Mouse (Mus musculus) erythroblast, embryonic 14.5 days (primary cell): ENCODE results near the gene Tnip3. TPM values are rescaled to one million over a fixed set of nuclear protein-coding genes. Genes with fewer than 3 reads are reported as not detected.

ENCODE experiments used
- H3K27me3 ChIP-seq: 2 replicates; pipeline ENCODE4 v1.6.1; 2012; ENCODE audit warnings: inconsistent platforms; ENCODE audit not compliant: control insufficient read depth
- H3K36me3 ChIP-seq: 2 replicates; pipeline ENCODE4 v1.6.1; 2012; ENCODE audit warnings: mild to moderate bottlenecking, inconsistent platforms; ENCODE audit not compliant: control insufficient read depth
- H3K4me1 ChIP-seq: 2 replicates; pipeline ENCODE4 v1.6.1; 2012; ENCODE audit warnings: inconsistent platforms; ENCODE audit not compliant: control insufficient read depth
- H3K4me3 ChIP-seq: replicated peaks from 2 replicates; pipeline ENCODE3; 2012; ENCODE audit warnings: moderate library complexity, mild to moderate bottlenecking, inconsistent platforms
- H3K9me3 ChIP-seq: 2 replicates; pipeline ENCODE4 v1.6.1; 2012; ENCODE audit warnings: low read length, inconsistent platforms, mixed read lengths; ENCODE audit not compliant: control insufficient read depth
- GATA1 ChIP-seq: IDR thresholded peaks from 2 replicates; pipeline ENCODE4 v1.6.1; 2012; ENCODE audit warnings: low read length, inconsistent platforms, mixed read lengths
- TAL1 ChIP-seq: IDR thresholded peaks from 3 replicates; pipeline ENCODE4 v1.6.1; 2012; ENCODE audit warnings: low read length, inconsistent platforms, mixed read lengths
- polyA plus RNA-seq: library from polyadenylated mRNA; stranded (reverse); fragments of >175 nt; gene quantifications from 2 replicates; pipeline ENCODE4 v1.2.3, GENCODE M21; 2012

Gene Tnip3
- not detected in 2 replicates for polyA plus RNA-seq

- Histone ChIP-seq H3K4me3 (no peak within 1 kb of the TSS), H3K9me3 (no peaks in the 10 kb centered on the region), H3K4me1 (no peaks in the 10 kb centered on the region), H3K27me3 (no peaks in the 10 kb centered on the region), H3K36me3 (no peaks in the 10 kb centered on the region)
- TF ChIP-seq GATA1: no peak
- no peak for TF ChIP-seq TAL1
Observed at GRCm38 (mm10) chr6:65525192-65525591, at the start of gene Tnip3. Gene Tnip3, plus strand, starts transcription at chr6:65525313.

DNA sequence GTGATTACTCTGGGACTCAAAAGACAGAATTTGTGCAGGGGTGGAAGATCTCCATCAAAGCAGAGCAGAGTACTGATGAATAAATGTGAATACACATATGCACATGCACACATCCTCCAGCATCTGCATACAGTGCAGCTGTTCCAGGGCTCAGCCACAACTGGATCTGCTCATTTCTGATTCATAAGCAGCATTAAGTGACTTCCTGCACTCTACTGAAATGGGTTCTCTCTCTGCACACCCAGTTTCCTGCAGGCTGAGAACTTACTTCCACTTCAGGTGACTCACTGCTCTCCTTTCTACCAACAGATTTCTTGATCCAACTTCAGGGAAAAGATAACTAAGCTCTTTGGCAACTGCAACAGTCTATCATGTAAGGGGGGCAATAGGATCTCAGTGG is 26.3 kb upstream of the Tnip3 start:
- no peaks in the 10 kb centered on the region for H3K36me3 ChIP-seq
- no peak overlapping the region for H3K4me3 ChIP-seq
- no peak for TF ChIP-seq TAL1
- TF ChIP-seq GATA1: no peak
- no peaks in the 10 kb centered on the region for H3K9me3 ChIP-seq
- H3K27me3 ChIP-seq: no peaks in the 10 kb centered on the region
- no peaks in the 10 kb centered on the region for H3K4me1 ChIP-seq

DNA sequence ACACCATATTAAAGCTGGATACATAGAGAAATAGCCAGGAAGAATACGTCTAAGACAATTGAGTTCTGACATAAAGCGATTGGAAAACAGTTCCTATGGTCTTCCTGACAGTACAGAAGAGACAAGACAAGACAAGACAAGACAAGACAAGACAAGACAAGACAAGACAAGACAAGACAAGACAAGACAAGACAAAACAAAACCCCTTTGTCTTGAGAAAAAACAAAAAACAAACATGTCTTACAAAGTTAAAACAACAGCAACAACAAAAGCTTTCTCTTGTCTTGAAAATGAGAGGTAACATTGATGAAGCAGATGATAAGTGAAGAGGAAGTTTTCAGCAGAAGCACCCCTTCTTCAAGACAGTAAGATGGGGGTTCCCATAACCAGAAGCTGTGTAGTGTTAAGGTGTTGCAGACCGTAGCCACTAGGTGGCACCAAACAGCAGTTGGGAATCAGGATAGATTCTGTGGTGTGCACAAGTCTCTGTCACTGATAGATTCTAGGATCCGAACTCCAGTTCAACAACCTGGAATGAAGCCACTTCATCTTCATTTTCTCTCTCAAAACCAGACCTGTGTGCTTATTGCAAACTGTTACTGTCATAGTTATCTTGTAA is 15.0 kb upstream of the Tnip3 start:
- Histone ChIP-seq H3K27me3 (no peaks in the 10 kb centered on the region), H3K4me1 (no peaks in the 10 kb centered on the region), H3K36me3 (no peaks in the 10 kb centered on the region), H3K9me3 (no peaks in the 10 kb centered on the region), H3K4me3 (no peak overlapping the region)
- TF ChIP-seq TAL1: no peak
- no peak for TF ChIP-seq GATA1

GRCm38 (mm10) chr6:65513813-65514212 is 11.3 kb upstream of the Tnip3 start:
- H3K36me3 ChIP-seq: no peaks in the 10 kb centered on the region
- TF ChIP-seq TAL1 (no peak), GATA1 (no peak)
- no peaks in the 10 kb centered on the region for H3K9me3 ChIP-seq
- no peaks in the 10 kb centered on the region for H3K4me1 ChIP-seq
- no peak overlapping the region for H3K4me3 ChIP-seq
- H3K27me3 ChIP-seq: no peaks in the 10 kb centered on the region

GRCm38 (mm10) chr6:65516759-65517158 is 8.4 kb upstream of the Tnip3 start:
- no peak for TF ChIP-seq TAL1
- no peak for TF ChIP-seq GATA1
- H3K4me1 ChIP-seq: no peaks in the 10 kb centered on the region
- H3K36me3 ChIP-seq: no peaks in the 10 kb centered on the region
- H3K27me3 ChIP-seq: no peaks in the 10 kb centered on the region
- no peak overlapping the region for H3K4me3 ChIP-seq
- no peaks in the 10 kb centered on the region for H3K9me3 ChIP-seq

GRCm38 (mm10) chr6:65520821-65521220 is 4.3 kb upstream of the Tnip3 start:
- Histone ChIP-seq H3K27me3 (no peaks in the 10 kb centered on the region), H3K4me3 (no peak overlapping the region), H3K4me1 (no peaks in the 10 kb centered on the region), H3K36me3 (no peaks in the 10 kb centered on the region), H3K9me3 (no peaks in the 10 kb centered on the region)
- TF ChIP-seq TAL1: no peak
- TF ChIP-seq GATA1: no peak

GRCm38 (mm10) chr6:65527892-65528291 is 2.8 kb downstream of the Tnip3 start:
- no peaks in the 10 kb centered on the region for H3K36me3 ChIP-seq
- no peak overlapping the region for H3K4me3 ChIP-seq
- no peaks in the 10 kb centered on the region for H3K9me3 ChIP-seq
- TF ChIP-seq GATA1: no peak
- no peak for TF ChIP-seq TAL1
- no peaks in the 10 kb centered on the region for H3K4me1 ChIP-seq
- no peaks in the 10 kb centered on the region for H3K27me3 ChIP-seq

- no peaks in the 10 kb centered on the region for H3K4me1 ChIP-seq
- no peak overlapping the region for H3K4me3 ChIP-seq
- no peaks in the 10 kb centered on the region for H3K27me3 ChIP-seq
- TF ChIP-seq TAL1 (no peak), GATA1 (no peak)
- no peaks in the 10 kb centered on the region for H3K36me3 ChIP-seq
- H3K9me3 ChIP-seq: no peaks in the 10 kb centered on the region
Observed at GRCm38 (mm10) chr6:65531232-65531848, 6.2 kb downstream of the Tnip3 start.

DNA sequence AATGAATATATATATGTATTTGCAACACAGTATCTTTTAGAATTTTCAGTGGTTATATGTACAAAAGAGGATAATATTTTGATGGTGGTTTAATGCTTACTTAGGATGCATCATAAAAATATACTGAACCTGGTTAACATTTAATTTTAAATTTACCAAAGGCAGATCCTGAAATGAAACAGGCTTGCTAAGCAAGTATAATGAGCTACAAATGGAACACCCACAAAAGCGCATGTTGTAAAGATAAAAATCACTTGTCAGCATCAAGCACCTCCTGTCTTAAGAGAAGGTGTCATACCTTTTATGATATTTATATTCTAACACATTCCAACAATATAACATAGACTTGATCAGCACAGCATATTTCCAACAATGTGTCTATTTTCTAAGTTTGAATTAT is 8.6 kb downstream of the Tnip3 start:
- Histone ChIP-seq H3K27me3 (no peaks in the 10 kb centered on the region), H3K4me3 (no peak overlapping the region), H3K4me1 (no peaks in the 10 kb centered on the region), H3K9me3 (no peaks in the 10 kb centered on the region), H3K36me3 (no peaks in the 10 kb centered on the region)
- no peak for TF ChIP-seq GATA1
